In genomic region chr1:155703191-155703680, GRCm38 (mm10) we compare ENCODE assay signal across 23 mouse cellular contexts. TPM values are rescaled to one million over a fixed set of nuclear protein-coding genes. Genes with fewer than 3 reads are reported as not detected.
DNase-seq lines count a peak whose midpoint lies in the region; ATAC-seq and TF ChIP-seq lines count a peak whose summit lies in the region.
"Had no signal": no experiment of that assay in that cellular context is flagged by ENCODE, and none has a peak within 500 bp of the region (broad histone marks: within the 10 kb centered on the region; RNA-seq: fewer than 3 reads in every experiment).

No protein-coding gene starts in this region.

- no peak overlapping the region for H3K9ac ChIP-seq in midbrain, embryonic 11.5 days (ENCODE audit: low read length)
- H3K9ac ChIP-seq in intestine, postnatal 0 days (ENCODE audit: low read depth, low read length): no peak overlapping the region

- H3K4me3 ChIP-seq in midbrain, embryonic 11.5 days (ENCODE audit: low read depth, low read length): no peak overlapping the region
- H3K4me3 ChIP-seq in midbrain, embryonic 10.5 days: no peak overlapping the region
- H3K4me3 ChIP-seq in intestine, postnatal 0 days (ENCODE audit: low read depth, low read length): no peak overlapping the region

- TF ChIP-seq CTCF in intestine, postnatal 0 days (IDR thresholded peaks at IDR 0.05; ENCODE audit: low read depth): no peak

- no peaks in the 10 kb centered on the region for H3K36me3 ChIP-seq in midbrain, embryonic 11.5 days (ENCODE audit: control insufficient read depth, insufficient read depth, low read length)
- H3K36me3 ChIP-seq in midbrain, embryonic 10.5 days: no peaks in the 10 kb centered on the region
- no peaks in the 10 kb centered on the region for H3K36me3 ChIP-seq in intestine, postnatal 0 days (ENCODE audit: control insufficient read depth, insufficient read depth)
- H3K36me3 ChIP-seq: G1E had no signal

- no peak for ATAC-seq in midbrain, embryonic 11.5 days (ENCODE audit: low FRiP score)
- no peak for ATAC-seq in intestine, postnatal 0 days
- ATAC-seq: activated CD4-positive, CD25-positive, alpha-beta regulatory T cell, adult 4 months; CD4-positive, CD25-positive, alpha-beta regulatory T cell, adult 4 months; Patski had no signal

- no peak overlapping the region for H3K27ac ChIP-seq in midbrain, embryonic 11.5 days (ENCODE audit: low read depth, low read length)
- H3K27ac ChIP-seq in midbrain, embryonic 10.5 days (replicated peaks): no peak overlapping the region
- H3K27ac ChIP-seq in intestine, postnatal 0 days (ENCODE audit: low read depth, low read length): no peak overlapping the region

- H3K27me3 ChIP-seq in midbrain, embryonic 11.5 days (ENCODE audit: control insufficient read depth, insufficient read depth, low read length): no peaks in the 10 kb centered on the region
- H3K27me3 ChIP-seq in midbrain, embryonic 10.5 days (ENCODE audit: low read depth, poor library complexity, severe bottlenecking): no peaks in the 10 kb centered on the region
- H3K27me3 ChIP-seq in intestine, postnatal 0 days (replicated peaks; ENCODE audit: control insufficient read depth, insufficient read depth, low read length): no peaks in the 10 kb centered on the region
- H3K27me3 ChIP-seq: CH12.LX, Patski had no signal

- intact Hi-C loops in heart, postnatal 14 days (cut with DNase I): no loop called here

- WGBS in midbrain, embryonic 11.5 days: 87% methylated on average over 5 of the region's 5 CpGs
- WGBS in midbrain, embryonic 10.5 days: 87% methylated on average over 5 of the region's 5 CpGs
- WGBS in intestine, postnatal 0 days: 88% methylated on average over 5 of the region's 5 CpGs

- H3K4me2 ChIP-seq in midbrain, embryonic 11.5 days: no peak overlapping the region
- no peak overlapping the region for H3K4me2 ChIP-seq in intestine, postnatal 0 days (replicated peaks; ENCODE audit: low read depth)

- peak; percentile 73 for DNase-seq in midbrain, embryonic 11.5 days (ENCODE audit: low spot score, missing footprints)
- no peak for DNase-seq in midbrain, embryonic 10.5 days (ENCODE audit: low spot score)
- peak; percentile 99 for DNase-seq in fat pad, adult 2 months (ENCODE audit: extremely low read depth, low read depth, low spot score)
- peak; percentile 98 for DNase-seq in gonadal fat pad, adult 2 months (ENCODE audit: low read depth)
- DNase-seq in heart, postnatal 14 days: no peak
- DNase-seq: adrenal gland, adult 2 months; adrenal gland, adult 8-10 months; adrenal gland, postnatal 10 days; adrenal gland, postnatal 14 days; adrenal gland, postnatal 25 days; adrenal gland, postnatal 36 days; B cell, adult 2 months; cerebellum, adult 11 months; cerebellum, adult 11-12 months; cerebellum, adult 18-20 months had no signal

- no peaks in the 10 kb centered on the region for H3K9me3 ChIP-seq in midbrain, embryonic 11.5 days (ENCODE audit: control insufficient read depth, low read length)
- H3K9me3 ChIP-seq in midbrain, embryonic 10.5 days (replicated peaks): no peaks in the 10 kb centered on the region
- H3K9me3 ChIP-seq in intestine, postnatal 0 days (ENCODE audit: control insufficient read depth): no peaks in the 10 kb centered on the region
- H3K9me3 ChIP-seq: G1E had no signal

- H3K4me1 ChIP-seq in midbrain, embryonic 11.5 days (ENCODE audit: control insufficient read depth, insufficient read depth, low read length): no peaks in the 10 kb centered on the region
- peaks cover 16% of the 10 kb centered on the region for H3K4me1 ChIP-seq in midbrain, embryonic 10.5 days
- H3K4me1 ChIP-seq in intestine, postnatal 0 days (replicated peaks; ENCODE audit: control insufficient read depth, insufficient read depth, low read length): no peaks in the 10 kb centered on the region

RNA-seq across cellular contexts. Expression of gene Lhx4, which starts 48.2 kb away (rescaled TPM):
- polyA plus RNA-seq in midbrain, embryonic 11.5 days (2014; fragmentation: Nextera tagmentation; extraction: Ambion mirVana): 1.7 and 2.2 TPM in 2 replicates
- polyA plus RNA-seq in midbrain, embryonic 10.5 days (2016; fragmentation: Nextera tagmentation; extraction: Ambion mirVana): 2.2 and 4.6 TPM in 2 replicates
- 0.32 and 0.43 TPM in 2 replicates for polyA plus RNA-seq in gonadal fat pad, adult 2 months (2012; rRNA removed)
- total RNA-seq in heart, postnatal 14 days (2021): not detected
- 0.01 TPM in 1 of 2 replicates, not detected in the other for polyA plus RNA-seq in intestine, postnatal 0 days (2015; fragmentation: Nextera tagmentation; extraction: Ambion mirVana)
- total RNA-seq: adrenal gland, postnatal 10 days; adrenal gland, postnatal 14 days; adrenal gland, postnatal 36 days; CH12.LX; MEL had no signal
- polyA plus RNA-seq: C2C12, G1E, Patski had no signal

Comparison
In these comparisons a context has a peak if more than half of its experiments do, and no peak if none do; other contexts are left out.
1. DNase-seq: peak in midbrain, embryonic 11.5 days (single experiment), fat pad, adult 2 months (single experiment) and gonadal fat pad, adult 2 months (single experiment); none in midbrain, embryonic 10.5 days (single experiment) and heart, postnatal 14 days (0 of 2).